Mouse (Mus musculus): ENCODE results near the gene Notum.

- TF ChIP-seq CTCF (IDR thresholded peaks at IDR 0.05; ENCODE audit: borderline replicate concordance, insufficient read depth, low read length) = no peak
- no peak for TF ChIP-seq POLR2A (IDR thresholded peaks at IDR 0.05; ENCODE audit: low read depth, low read length)
Measured at GRCm38 (mm10) chr11:120693461-120693860, 32.5 kb upstream of the Notum start.
